Mouse (Mus musculus) midbrain, embryonic 16.5 days (tissue): ENCODE results near the gene Rock2. TPM values are rescaled to one million over a fixed set of nuclear protein-coding genes. Genes with fewer than 3 reads are reported as not detected.
A peak's percentile ranks its signal among the peaks of the same experiment; 100 is the strongest.

Experiments
- ATAC-seq: fragments of 200-750 bp; cut with Nextera tagmentation; 2 replicates; pipeline ENCODE4 v1.8.0; 2017; ENCODE audit warnings: moderate TSS enrichment
- H3K27ac ChIP-seq: fragments of 300-500 bp; sonication (generic); 2 replicates; pipeline ENCODE4 v1.5.1; 2014; ENCODE audit warnings: mild to moderate bottlenecking, low read length, mixed read lengths
- H3K27me3 ChIP-seq: fragments of 300-500 bp; sonication (generic); 2 replicates; pipeline ENCODE4 v1.6.1; 2014; ENCODE audit warnings: low read depth, low read length, mixed read lengths; ENCODE audit not compliant: control insufficient read depth, insufficient read depth
- H3K36me3 ChIP-seq: fragments of 300-500 bp; sonication (generic); 2 replicates; pipeline ENCODE4 v1.6.1; 2014; ENCODE audit warnings: mild to moderate bottlenecking, low read length, moderate library complexity, mixed read lengths; ENCODE audit not compliant: control insufficient read depth, insufficient read depth
- H3K4me1 ChIP-seq: fragments of 300-500 bp; sonication (generic); 2 replicates; pipeline ENCODE4 v1.6.1; 2014; ENCODE audit warnings: mild to moderate bottlenecking, low read length, mixed read lengths; ENCODE audit not compliant: control insufficient read depth, insufficient read depth
- H3K4me2 ChIP-seq: fragments of 300-500 bp; sonication (generic); 2 replicates; pipeline ENCODE4 v1.6.1; 2014; ENCODE audit warnings: mild to moderate bottlenecking, low read length, mixed read lengths
- H3K4me3 ChIP-seq: fragments of 300-500 bp; sonication (generic); 2 replicates; pipeline ENCODE4 v1.5.1; 2014; ENCODE audit warnings: low read depth, mild to moderate bottlenecking, low read length, moderate library complexity, mixed read lengths
- H3K9ac ChIP-seq: fragments of 300-500 bp; sonication (generic); 2 replicates; pipeline ENCODE4 v1.6.1; 2014; ENCODE audit warnings: low read depth, low read length, mixed read lengths
- H3K9me3 ChIP-seq: fragments of 300-500 bp; sonication (generic); replicated peaks from 2 replicates; pipeline ENCODE4 v1.6.1; 2014; ENCODE audit warnings: mild to moderate bottlenecking, low read length, mixed read lengths; ENCODE audit not compliant: control insufficient read depth, poor library complexity, severe bottlenecking
- whole genome bisulfite sequencing: fragments of 180-500 bp; shearing (Covaris S2); extraction: QIAGEN DNeasy Blood & Tissue Kit; methylation state at CpG from one replicate; pipeline ENCODE4 v1.1.7; 2014; 5-methylcytosine and 5-hydroxymethylcytosine counted together
- polyA plus RNA-seq: library from polyadenylated mRNA; unstranded; fragments of >200 nt; fragmentation: Nextera tagmentation; extraction: Ambion mirVana; gene quantifications from 2 replicates; pipeline ENCODE4 v1.2.1, GENCODE M21; 2015

Gene Rock2
- polyA plus RNA-seq, 1 experiment from 2014 or later = 12.5 TPM

DNA sequence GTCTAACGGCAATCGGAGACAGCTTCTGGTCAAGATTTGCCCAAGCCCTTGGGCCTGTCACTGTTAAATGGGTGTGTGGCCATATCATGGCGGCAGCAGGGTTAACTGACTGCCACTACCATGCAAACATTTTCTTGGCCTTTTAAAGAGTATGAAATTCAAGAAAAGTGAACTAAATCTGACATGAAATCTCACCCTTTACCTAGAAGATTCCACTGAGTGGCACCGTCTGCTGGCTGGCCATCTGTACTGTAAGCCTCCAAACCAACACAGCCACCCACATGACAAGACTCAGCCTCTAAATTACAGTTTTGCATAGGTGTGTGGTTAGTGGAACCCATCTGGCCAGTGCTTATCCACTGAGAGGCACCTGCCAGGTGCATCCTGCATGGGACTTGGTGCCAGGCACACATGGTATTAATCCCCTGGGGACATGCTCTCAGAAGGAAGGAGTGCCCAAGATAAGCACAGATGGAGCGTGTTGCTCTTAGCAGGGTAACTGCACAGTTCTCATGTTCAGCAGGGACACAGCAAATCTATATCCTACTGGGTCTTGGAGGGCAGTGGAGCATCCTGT lies 102.3 kb downstream of the Rock2 start:
- Histone ChIP-seq H3K36me3 (no peaks in the 10 kb centered on the region), H3K9ac (no peak overlapping the region), H3K4me1 (peaks cover 9% of the 10 kb centered on the region; the same call in 1 of the 2 replicates), H3K9me3 (no peaks in the 10 kb centered on the region), H3K27me3 (peaks cover 26% of the 10 kb centered on the region), H3K27ac (no peak overlapping the region), H3K4me3 (no peak overlapping the region), H3K4me2 (no peak overlapping the region)
- WGBS = 95% methylated on average over 5 of the region's 5 CpGs
- no peak for ATAC-seq

DNA sequence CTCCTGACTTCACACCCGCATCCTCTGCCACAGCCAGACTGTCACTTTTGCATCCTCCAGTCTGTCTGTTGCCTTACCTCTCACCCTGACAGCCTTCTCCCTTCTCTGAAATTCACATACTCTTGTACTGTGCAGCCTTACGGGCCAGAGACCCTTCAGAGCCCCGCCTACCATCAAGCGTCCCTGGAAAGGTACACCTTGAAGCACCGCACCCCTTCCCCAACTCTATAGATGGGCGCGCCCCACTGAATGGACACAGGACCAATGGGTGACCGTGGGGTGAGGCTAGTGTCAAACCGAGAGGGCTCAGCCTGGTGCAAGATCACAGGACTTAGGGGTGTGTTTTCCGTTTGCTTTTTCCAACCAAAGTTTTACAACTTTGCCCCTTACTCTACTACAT lies 104.5 kb downstream of the Rock2 start:
- ATAC-seq = 0 out of 2 replicates have a peak, but pooled peaks have one; percentile 13
- Histone ChIP-seq H3K4me3 (peak overlapping the region; percentile 48), H3K4me1 (peaks cover 9% of the 10 kb centered on the region; the same call in 1 of the 2 replicates), H3K9me3 (no peaks in the 10 kb centered on the region), H3K27me3 (peaks cover 26% of the 10 kb centered on the region), H3K36me3 (no peaks in the 10 kb centered on the region), H3K4me2 (peak overlapping the region; percentile 97), H3K27ac (no peak overlapping the region), H3K9ac (no peak overlapping the region)
- WGBS = 6% methylated on average over 10 of the region's 10 CpGs

DNA sequence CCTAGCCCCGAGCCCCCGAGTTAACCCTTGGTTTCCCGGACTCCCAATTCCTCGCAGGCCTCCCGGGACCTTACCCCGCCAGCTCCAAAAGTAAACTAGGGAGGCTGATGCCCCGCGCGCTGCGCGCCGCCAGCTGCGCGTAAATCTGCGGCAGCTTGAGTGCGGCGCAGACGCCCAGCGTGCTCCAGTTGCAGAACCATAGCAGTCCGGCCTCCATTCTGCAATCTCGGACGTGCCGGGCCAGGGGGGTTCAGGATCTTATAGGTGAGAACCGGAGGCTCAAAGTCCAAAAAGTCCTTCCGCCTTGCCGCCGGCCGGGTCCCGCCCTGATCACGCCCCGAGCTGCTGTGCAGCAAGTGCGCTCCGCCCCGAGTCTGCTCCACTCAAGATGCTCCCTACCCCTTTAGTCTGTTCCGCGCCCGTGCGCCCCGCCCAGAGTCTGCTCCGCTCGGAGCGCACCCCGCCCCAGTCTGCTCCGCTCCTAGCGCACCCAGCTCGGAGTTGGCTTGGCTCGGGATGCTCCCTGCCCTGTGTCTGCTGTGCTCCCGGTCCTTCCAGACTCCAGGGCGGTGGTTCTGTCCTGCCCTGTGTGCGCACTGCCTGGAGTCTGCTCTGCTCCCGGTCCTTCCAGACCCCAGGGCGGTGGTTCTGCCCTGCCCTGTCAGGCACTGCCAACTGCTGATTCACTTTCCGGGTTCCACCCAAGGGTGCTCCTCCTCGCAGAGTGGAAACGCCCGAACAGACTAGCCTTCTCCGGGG lies 105.2 kb downstream of the Rock2 start, which contains the start of gene Pqlc3:
Gene Pqlc3 (minus strand): TSS at position 670 of the 759 bp plus-strand sequence.
- 2% methylated on average over 55 of the region's 57 CpGs for WGBS
- peak; percentile 71 for ATAC-seq
- Histone ChIP-seq H3K4me3 (peak within 1 kb of the TSS; percentile 48), H3K27me3 (peaks cover 26% of the 10 kb centered on the region), H3K4me2 (peak within 1 kb of the TSS; percentile 97), H3K4me1 (peaks cover 9% of the 10 kb centered on the region; the same call in 1 of the 2 replicates), H3K9me3 (no peaks in the 10 kb centered on the region), H3K9ac (peak within 1 kb of the TSS; percentile 50), H3K27ac (no peak within 1 kb of the TSS), H3K36me3 (no peaks in the 10 kb centered on the region)

DNA sequence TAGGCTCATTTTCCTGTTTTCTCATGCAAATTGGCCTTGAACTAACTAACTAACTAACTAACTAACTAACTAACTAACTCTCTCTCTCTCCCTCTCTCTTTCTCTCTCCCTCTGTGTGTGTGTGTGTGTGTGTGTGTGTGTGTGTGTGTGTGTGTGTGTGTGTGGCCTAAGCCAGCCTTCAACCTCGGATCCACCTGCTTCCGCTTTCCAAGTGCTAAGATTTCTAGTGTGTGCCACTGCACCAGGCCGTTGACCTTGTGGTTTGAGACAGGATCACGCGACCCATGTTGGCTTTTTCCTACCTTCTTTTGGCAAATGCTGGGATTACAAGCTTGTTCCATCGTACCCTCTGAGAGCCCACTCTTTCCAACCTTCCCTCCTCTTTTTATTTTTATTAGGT lies 105.9 kb downstream of the Rock2 start:
- Histone ChIP-seq H3K9me3 (no peaks in the 10 kb centered on the region), H3K27ac (no peak overlapping the region), H3K4me2 (no peak overlapping the region), H3K27me3 (peaks cover 26% of the 10 kb centered on the region), H3K9ac (no peak overlapping the region), H3K36me3 (no peaks in the 10 kb centered on the region), H3K4me3 (no peak overlapping the region), H3K4me1 (peaks cover 9% of the 10 kb centered on the region; the same call in 1 of the 2 replicates)
- no peak for ATAC-seq
- WGBS = 54% methylated on average over 6 of the region's 6 CpGs

DNA sequence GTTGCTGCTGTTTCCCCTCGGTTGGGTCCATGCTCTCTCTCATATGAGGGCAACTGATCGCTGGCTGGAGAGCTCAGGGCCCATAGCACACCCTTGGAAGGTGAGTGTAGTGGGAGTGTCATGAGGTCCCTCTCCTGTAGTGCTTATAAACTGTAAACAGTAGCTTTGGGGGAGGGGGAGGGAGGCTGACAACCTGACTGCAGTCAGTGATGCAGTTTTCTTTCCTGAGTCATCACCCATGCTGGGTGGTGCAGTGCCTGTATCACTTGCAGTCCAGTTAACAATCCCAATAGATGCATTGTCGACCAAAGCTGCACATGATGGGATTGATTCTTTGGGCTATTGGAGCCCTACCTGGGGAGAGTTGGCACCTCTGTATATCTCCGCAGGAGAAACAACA lies 106.5 kb downstream of the Rock2 start:
- WGBS = 65% methylated on average over 4 of the region's 4 CpGs
- no peak for ATAC-seq
- Histone ChIP-seq H3K4me2 (no peak overlapping the region), H3K27ac (no peak overlapping the region), H3K4me1 (peaks cover 9% of the 10 kb centered on the region; the same call in 1 of the 2 replicates), H3K9me3 (no peaks in the 10 kb centered on the region), H3K36me3 (no peaks in the 10 kb centered on the region), H3K9ac (no peak overlapping the region), H3K4me3 (no peak overlapping the region), H3K27me3 (peaks cover 26% of the 10 kb centered on the region)

DNA sequence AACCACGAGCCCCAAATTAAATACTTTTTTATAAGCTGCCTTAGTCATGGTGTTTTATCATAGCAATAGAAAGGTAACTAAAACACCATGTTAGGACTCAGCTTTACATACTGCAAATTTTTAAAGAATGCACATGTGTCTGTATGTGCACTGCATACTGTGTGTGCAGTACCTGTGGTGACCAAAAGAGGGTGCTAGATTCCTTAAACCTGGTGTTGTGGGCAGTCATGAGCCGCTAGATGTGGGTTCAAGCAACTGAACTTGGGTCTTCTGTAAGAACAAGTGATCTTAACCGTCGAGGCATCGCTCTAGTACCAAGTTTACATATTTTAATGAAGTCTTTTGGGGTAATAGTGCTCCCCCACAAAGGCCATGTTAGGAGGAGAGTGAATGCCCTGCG lies 114.8 kb downstream of the Rock2 start:
- WGBS = 95% methylated on average over 6 of the region's 6 CpGs
- no peak for ATAC-seq

DNA sequence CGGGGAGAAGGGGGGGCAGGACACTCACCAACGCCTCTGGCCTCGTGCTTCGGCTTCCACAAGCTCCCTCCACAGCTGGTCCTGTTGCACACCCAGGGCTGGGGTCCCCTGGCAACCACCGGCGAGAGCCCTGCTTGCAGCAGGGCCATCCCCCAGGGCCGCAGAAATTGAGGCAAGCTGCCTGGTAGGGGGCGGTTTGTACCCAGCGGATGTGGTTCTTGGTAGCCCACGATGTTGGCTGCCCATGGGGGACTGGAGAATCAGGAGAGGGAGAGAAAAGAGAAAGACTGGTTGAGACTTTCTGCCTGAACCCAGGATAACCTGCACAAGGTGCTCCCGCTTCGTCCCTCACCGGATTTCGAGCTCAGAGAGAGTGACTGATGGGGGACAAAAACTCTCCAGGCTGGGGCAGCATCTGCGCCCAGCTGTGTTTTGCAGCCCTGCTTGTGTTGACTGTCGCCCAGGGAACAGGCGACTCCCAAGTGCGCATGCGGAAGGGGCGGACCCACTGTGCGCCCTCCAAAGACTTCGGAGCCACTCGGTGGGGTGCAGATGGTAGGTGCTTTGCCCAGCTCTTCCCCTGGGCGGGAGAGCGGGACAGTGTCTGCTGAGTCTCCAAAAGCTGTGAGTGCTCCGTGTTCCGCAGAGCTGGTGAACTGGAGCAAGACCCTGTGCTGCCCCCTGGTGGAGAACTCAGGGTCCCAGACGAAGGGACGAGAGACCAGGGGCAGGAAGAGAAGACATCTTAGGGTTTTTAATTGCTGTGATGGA lies 116.6 kb downstream of the Rock2 start, which contains the start of gene 2410004P03Rik:
Gene 2410004P03Rik (minus strand): TSS at position 628 of the 771 bp plus-strand sequence.
- 7% methylated on average over 29 of the region's 29 CpGs for WGBS
- Histone ChIP-seq H3K4me3 (peak within 1 kb of the TSS; percentile 39), H3K4me1 (peaks cover 7% of the 10 kb centered on the region; the same call in 1 of the 2 replicates), H3K36me3 (no peaks in the 10 kb centered on the region), H3K27ac (no peak within 1 kb of the TSS), H3K9ac (peak within 1 kb of the TSS; percentile 46; the same call in 1 of the 2 replicates), H3K9me3 (no peaks in the 10 kb centered on the region), H3K4me2 (peak within 1 kb of the TSS; percentile 68), H3K27me3 (no peaks in the 10 kb centered on the region)
- ATAC-seq = peak; percentile 72

More for the DNA sequence above, 114.8 kb downstream of the Rock2 start:
- no peak overlapping the region for H3K9ac ChIP-seq
- no peak overlapping the region for H3K27ac ChIP-seq
- H3K27me3 ChIP-seq = no peaks in the 10 kb centered on the region
- H3K4me1 ChIP-seq = peaks cover 7% of the 10 kb centered on the region; the same call in 1 of the 2 replicates
- no peak overlapping the region for H3K4me3 ChIP-seq
- H3K36me3 ChIP-seq = no peaks in the 10 kb centered on the region
- H3K9me3 ChIP-seq = no peaks in the 10 kb centered on the region
- no peak overlapping the region for H3K4me2 ChIP-seq

DNA sequence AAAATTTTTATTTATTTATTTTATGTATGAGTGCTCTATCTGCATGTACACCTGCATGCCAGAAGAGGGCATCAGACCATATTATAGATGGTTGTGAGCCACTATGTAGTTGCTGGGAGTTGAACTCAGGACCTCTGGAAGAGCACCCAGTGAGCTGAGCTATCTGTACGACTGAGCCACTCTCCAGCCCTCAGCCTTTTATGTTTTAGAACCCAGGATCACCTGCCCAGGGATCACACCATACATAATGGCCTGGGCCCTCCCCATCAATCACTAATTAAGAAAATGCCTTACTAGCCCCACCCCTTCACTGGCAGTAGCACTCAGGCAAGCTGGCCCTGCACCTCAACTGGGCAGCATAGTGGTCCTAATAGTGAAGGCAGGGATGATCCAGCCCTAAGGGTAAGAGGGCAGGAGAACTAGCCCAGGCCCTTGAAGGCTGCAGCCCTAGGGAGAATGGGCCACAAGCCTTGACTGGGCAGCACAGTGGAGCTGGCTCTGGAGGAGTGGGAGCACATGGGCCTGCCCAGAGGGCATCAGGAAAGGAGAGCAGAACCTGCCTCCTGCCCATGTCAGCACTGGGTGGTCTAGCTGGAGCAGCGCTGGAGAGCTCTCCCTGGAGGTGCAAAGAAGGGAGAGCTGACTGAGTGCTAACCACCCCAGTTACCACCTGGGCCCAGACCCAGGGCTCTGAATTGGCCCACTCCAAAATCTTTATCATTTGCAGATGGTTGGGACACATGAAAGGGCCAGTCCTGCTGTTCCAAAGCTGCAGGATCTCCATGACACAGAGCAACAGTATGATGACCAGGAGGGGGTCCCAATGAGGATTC lies 117.6 kb downstream of the Rock2 start:
- H3K27me3 ChIP-seq = no peaks in the 10 kb centered on the region
- no peak overlapping the region for H3K4me3 ChIP-seq
- H3K9ac ChIP-seq = no peak overlapping the region
- H3K27ac ChIP-seq = no peak overlapping the region
- no peak overlapping the region for H3K4me2 ChIP-seq
- peaks cover 7% of the 10 kb centered on the region; the same call in 1 of the 2 replicates for H3K4me1 ChIP-seq
- 90% methylated on average over 2 of the region's 2 CpGs for WGBS
- peak; percentile 30 for ATAC-seq
- H3K9me3 ChIP-seq = no peaks in the 10 kb centered on the region
- no peaks in the 10 kb centered on the region for H3K36me3 ChIP-seq
